Mouse (Mus musculus): ENCODE measurements around the gene Mmd. TPM values are rescaled to one million over a fixed set of nuclear protein-coding genes. Genes with fewer than 3 reads are reported as not detected.

Gene Mmd
- polyA plus RNA-seq, 1 experiment: 21.2 TPM

DNA sequence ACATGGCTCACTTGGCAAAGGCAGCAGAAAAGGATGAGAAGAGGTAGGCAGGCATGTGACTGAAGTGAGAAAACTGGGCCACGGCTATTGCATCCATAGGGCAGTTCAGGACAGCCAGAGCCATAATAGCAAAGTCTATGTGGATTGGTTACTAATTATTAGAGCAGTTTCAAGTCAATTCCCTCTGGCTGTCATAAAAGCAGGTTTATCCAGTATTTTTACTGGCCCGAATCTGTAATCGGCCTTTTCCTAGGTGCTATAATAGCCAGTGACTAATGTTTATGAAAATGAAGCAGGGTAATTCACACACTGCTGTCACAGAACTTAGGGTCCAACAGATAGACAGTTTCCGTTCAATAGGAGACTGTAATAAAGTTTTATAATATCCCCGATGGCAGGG is 19.7 kb downstream of the Mmd start:
- Histone ChIP-seq H3K36me3 (ENCODE audit: control insufficient read depth, insufficient read depth, low read length) (peaks cover 26% of the 10 kb centered on the region), H3K4me3 (ENCODE audit: low read depth, low read length) (no peak overlapping the region), H3K27me3 (ENCODE audit: control insufficient read depth, insufficient read depth, low read length) (no peaks in the 10 kb centered on the region), H3K27ac (ENCODE audit: insufficient read depth, low read depth, low read length) (no peak overlapping the region), H3K4me1 (ENCODE audit: control insufficient read depth, insufficient read depth, insufficient read length, low read length) (peaks cover 10% of the 10 kb centered on the region)
- 29% methylated on average over 5 of the region's 5 CpGs for WGBS
- TF ChIP-seq CTCF (IDR thresholded peaks at IDR 0.05; ENCODE audit: extremely low read depth, insufficient read length, insufficient replicate concordance, low read depth, low read length) (no peak), POLR2A (IDR thresholded peaks at IDR 0.05; ENCODE audit: low read depth, low read length) (no peak)

DNA sequence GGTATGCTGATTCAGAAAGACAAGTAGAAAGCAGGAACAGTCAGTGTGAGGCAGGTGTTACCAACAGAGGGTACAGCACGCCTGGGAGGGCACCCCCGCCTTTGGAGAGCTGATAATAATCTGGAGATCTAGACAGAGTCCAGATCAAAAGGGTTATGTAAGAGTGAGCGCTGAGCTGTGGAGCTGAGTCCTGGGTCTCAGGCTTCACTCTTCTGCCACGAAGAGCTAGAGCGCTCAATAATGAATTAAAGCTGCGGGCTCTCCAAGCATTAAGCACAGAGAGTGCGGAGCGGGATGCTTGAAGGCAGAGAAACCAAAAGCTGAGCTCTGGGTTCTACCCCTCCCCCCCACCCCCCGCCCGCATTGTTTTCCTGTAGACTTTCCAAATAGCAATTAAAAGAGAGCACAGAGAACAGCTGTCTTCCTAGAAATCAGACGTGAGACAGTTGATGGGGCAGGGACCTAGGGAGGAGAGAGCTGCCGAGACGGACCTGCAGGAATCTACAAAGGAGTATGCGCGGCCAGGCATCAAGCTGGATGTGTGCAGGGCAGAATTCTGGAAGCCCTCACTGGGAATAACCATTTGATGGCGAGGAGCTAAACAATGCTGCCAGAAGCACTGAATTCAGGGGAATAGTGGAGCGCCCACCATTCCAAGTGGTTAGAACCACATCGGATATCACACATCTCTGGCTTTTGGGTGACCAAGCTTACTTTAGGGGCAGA is 20.3 kb downstream of the Mmd start:
- Histone ChIP-seq H3K4me3 (ENCODE audit: low read depth, low read length) (peak overlapping the region; percentile 5), H3K36me3 (ENCODE audit: control insufficient read depth, insufficient read depth, low read length) (peaks cover 23% of the 10 kb centered on the region), H3K4me1 (ENCODE audit: control insufficient read depth, insufficient read depth, insufficient read length, low read length) (peaks cover 16% of the 10 kb centered on the region), H3K27me3 (ENCODE audit: control insufficient read depth, insufficient read depth, low read length) (no peaks in the 10 kb centered on the region), H3K27ac (ENCODE audit: insufficient read depth, low read depth, low read length) (peak overlapping the region; percentile 71)
- WGBS: 25% methylated on average over 18 of the region's 18 CpGs
- TF ChIP-seq POLR2A (IDR thresholded peaks at IDR 0.05; ENCODE audit: low read depth, low read length): no peak
- no peak for TF ChIP-seq CTCF (IDR thresholded peaks at IDR 0.05; ENCODE audit: extremely low read depth, insufficient read length, insufficient replicate concordance, low read depth, low read length)

DNA sequence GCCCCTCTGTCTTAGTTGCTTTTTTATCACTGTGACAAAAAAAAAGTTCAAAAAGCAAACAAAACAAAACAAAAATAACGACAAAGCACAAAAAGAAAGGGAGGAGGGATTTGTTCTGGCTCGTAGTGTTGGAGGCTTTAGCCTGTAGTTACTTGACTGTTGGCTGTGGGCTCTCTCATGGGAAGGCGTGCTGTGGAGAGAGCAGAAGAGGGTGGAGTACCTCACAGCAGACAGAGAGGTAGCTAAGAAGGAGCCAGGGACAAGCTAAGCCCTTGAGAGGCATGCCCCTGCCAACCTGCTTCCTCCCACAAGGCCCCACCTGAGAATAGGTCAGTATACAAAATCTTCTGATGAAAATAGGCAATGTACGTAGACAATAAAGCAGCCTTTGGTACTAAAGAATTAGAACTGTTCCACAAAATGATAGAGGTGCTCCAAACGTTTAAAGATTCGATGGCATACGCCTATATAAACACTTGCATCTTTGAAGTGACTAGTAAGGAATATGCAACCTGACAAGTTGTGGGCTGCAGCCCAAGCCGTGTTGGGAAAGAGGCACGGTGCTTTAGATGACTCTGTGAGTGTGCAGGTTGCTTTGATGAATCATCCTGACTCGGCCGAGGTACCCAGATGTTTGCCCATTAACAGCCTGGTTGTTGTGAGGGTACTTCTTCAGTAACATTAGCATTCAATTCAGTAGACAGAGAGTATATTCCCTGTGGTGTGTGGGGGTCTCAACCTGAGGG is 21.0 kb downstream of the Mmd start:
- peak overlapping the region; percentile 71 for H3K27ac ChIP-seq (ENCODE audit: insufficient read depth, low read depth, low read length)
- 46% methylated on average over 11 of the region's 11 CpGs for WGBS

DNA sequence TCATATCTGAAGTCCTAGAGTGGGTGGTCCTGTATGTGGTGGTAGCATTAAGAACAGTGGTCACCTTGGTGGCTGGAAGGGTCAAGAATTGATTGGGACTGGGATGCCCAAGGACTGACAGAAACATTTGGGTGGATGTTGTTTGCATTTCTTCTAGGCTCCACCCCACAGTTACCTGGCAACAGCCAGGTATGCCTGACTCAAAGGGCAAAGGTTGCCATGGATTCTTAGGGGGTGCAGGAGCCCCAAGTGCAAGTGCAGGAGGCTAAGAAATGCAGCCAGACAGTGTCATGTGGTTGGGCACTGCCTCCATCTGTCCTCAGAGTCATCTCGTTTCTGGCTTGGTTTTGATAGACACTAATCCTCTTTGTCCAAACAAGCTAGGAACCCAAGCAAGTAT is 24.9 kb downstream of the Mmd start:
- 23% methylated on average over 1 of the region's 1 CpGs for WGBS
- no peak overlapping the region for H3K4me3 ChIP-seq (ENCODE audit: low read depth, low read length)
- no peak overlapping the region for H3K27ac ChIP-seq (ENCODE audit: insufficient read depth, low read depth, low read length)
- H3K4me1 ChIP-seq (ENCODE audit: control insufficient read depth, insufficient read depth, insufficient read length, low read length): peaks cover 9% of the 10 kb centered on the region
- no peaks in the 10 kb centered on the region for H3K27me3 ChIP-seq (ENCODE audit: control insufficient read depth, insufficient read depth, low read length)
- peaks cover 30% of the 10 kb centered on the region for H3K36me3 ChIP-seq (ENCODE audit: control insufficient read depth, insufficient read depth, low read length)
- no peak for TF ChIP-seq CTCF (IDR thresholded peaks at IDR 0.05; ENCODE audit: extremely low read depth, insufficient read length, insufficient replicate concordance, low read depth, low read length)

More for the DNA sequence above, 21.0 kb downstream of the Mmd start:
- peaks cover 16% of the 10 kb centered on the region for H3K4me1 ChIP-seq (ENCODE audit: control insufficient read depth, insufficient read depth, insufficient read length, low read length)
- H3K27me3 ChIP-seq (ENCODE audit: control insufficient read depth, insufficient read depth, low read length): no peaks in the 10 kb centered on the region
- peaks cover 21% of the 10 kb centered on the region for H3K36me3 ChIP-seq (ENCODE audit: control insufficient read depth, insufficient read depth, low read length)
- no peak for TF ChIP-seq CTCF (IDR thresholded peaks at IDR 0.05; ENCODE audit: extremely low read depth, insufficient read length, insufficient replicate concordance, low read depth, low read length)
- no peak for TF ChIP-seq POLR2A (IDR thresholded peaks at IDR 0.05; ENCODE audit: low read depth, low read length)
- no peak overlapping the region for H3K4me3 ChIP-seq (ENCODE audit: low read depth, low read length)

DNA sequence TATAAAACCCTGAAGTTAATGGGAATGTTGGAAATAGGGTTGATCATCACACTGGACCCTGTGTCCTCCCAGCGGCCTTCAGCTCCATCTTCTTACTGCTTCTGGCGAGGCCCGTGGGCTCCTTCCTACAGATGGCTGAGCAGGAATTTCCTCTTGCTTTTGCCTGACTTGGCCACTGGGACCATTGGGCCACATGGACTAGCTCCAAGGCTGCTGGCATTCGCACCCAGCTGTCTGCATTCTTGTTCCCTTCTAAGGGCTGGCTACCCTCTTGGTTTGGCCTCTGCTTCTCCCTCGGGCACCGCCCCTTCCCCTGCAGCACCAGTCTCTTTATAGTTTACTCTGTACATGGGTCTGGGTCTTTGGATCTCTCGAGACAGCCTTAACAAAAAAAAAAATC is 26.4 kb downstream of the Mmd start:
- H3K4me1 ChIP-seq (ENCODE audit: control insufficient read depth, insufficient read depth, insufficient read length, low read length): peaks cover 6% of the 10 kb centered on the region; the same call in 1 of the 2 replicates
- no peaks in the 10 kb centered on the region for H3K27me3 ChIP-seq (ENCODE audit: control insufficient read depth, insufficient read depth, low read length)
- TF ChIP-seq CTCF (IDR thresholded peaks at IDR 0.05; ENCODE audit: extremely low read depth, insufficient read length, insufficient replicate concordance, low read depth, low read length): no peak
- no peak overlapping the region for H3K4me3 ChIP-seq (ENCODE audit: low read depth, low read length)
- no peak overlapping the region for H3K27ac ChIP-seq (ENCODE audit: insufficient read depth, low read depth, low read length)
- peaks cover 32% of the 10 kb centered on the region for H3K36me3 ChIP-seq (ENCODE audit: control insufficient read depth, insufficient read depth, low read length)
- 90% methylated on average over 7 of the region's 7 CpGs for WGBS

DNA sequence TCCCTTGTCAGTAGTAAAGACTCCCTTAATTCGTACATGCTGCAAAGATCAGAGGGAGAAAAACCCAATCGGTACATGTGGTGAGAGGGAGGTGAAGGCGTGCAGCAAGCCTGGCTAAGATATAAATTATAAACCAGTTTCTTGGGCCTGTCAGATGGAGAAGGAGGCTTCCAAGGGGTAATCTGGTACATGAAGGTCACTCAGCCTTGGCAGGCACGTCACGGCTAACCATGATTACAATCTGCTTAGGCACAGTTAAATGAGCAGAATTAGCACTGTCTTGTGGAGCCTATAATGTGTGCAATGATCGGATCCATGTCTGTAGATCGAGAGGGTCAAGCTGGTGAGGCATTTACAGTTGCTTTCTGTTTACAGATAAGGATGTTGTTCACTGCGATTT is 26.9 kb downstream of the Mmd start:
- Histone ChIP-seq H3K4me1 (ENCODE audit: control insufficient read depth, insufficient read depth, insufficient read length, low read length) (peaks cover 6% of the 10 kb centered on the region; the same call in 1 of the 2 replicates), H3K27ac (ENCODE audit: insufficient read depth, low read depth, low read length) (no peak overlapping the region), H3K4me3 (ENCODE audit: low read depth, low read length) (no peak overlapping the region), H3K36me3 (ENCODE audit: control insufficient read depth, insufficient read depth, low read length) (peaks cover 30% of the 10 kb centered on the region), H3K27me3 (ENCODE audit: control insufficient read depth, insufficient read depth, low read length) (no peaks in the 10 kb centered on the region)
- TF ChIP-seq CTCF (IDR thresholded peaks at IDR 0.05; ENCODE audit: extremely low read depth, insufficient read length, insufficient replicate concordance, low read depth, low read length): no peak
- TF ChIP-seq POLR2A (IDR thresholded peaks at IDR 0.05; ENCODE audit: low read depth, low read length): no peak
- 82% methylated on average over 8 of the region's 8 CpGs for WGBS

DNA sequence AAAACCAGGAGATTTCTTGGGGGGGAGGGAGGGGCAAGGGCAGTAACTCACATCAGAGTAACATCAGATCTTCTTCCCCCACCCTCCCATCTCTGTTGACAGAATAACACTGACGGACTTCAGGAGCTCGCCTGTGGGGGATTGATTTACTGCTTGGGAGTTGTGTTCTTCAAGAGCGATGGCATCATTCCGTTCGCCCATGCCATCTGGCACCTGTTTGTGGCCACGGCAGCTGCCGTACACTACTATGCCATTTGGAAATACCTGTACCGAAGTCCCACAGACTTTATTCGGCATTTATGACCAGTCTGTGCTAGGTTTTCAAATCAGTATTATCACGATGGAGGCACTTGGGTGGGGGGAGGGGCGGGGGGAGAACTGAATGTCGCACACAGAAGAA is 27.3 kb downstream of the Mmd start:
- no peak overlapping the region for H3K4me3 ChIP-seq (ENCODE audit: low read depth, low read length)

More for the DNA sequence above, 27.3 kb downstream of the Mmd start:
- peaks cover 6% of the 10 kb centered on the region; the same call in 1 of the 2 replicates for H3K4me1 ChIP-seq (ENCODE audit: control insufficient read depth, insufficient read depth, insufficient read length, low read length)
- TF ChIP-seq CTCF (IDR thresholded peaks at IDR 0.05; ENCODE audit: extremely low read depth, insufficient read length, insufficient replicate concordance, low read depth, low read length) (no peak), POLR2A (IDR thresholded peaks at IDR 0.05; ENCODE audit: low read depth, low read length) (no peak)
- no peaks in the 10 kb centered on the region for H3K27me3 ChIP-seq (ENCODE audit: control insufficient read depth, insufficient read depth, low read length)
- 89% methylated on average over 12 of the region's 12 CpGs for WGBS
- no peak overlapping the region for H3K27ac ChIP-seq (ENCODE audit: insufficient read depth, low read depth, low read length)
- peaks cover 28% of the 10 kb centered on the region for H3K36me3 ChIP-seq (ENCODE audit: control insufficient read depth, insufficient read depth, low read length)
